Mouse (Mus musculus) liver, adult 2 months (tissue): ENCODE data around the gene Gcgr. TPM values are rescaled to one million over a fixed set of nuclear protein-coding genes. Genes with fewer than 3 reads are reported as not detected.

ENCODE experiments used
- DNase-seq: peaks from one replicate; pipeline ENCODE4 v3.0.0-alpha.2; 2011; ENCODE audit warnings: low read depth, low spot score; ENCODE audit errors: extremely low read depth
- H3K27ac ChIP-seq: fragments of 200-500 bp; replicated peaks from 2 replicates; pipeline ENCODE4 v1.5.1; 2012; ENCODE audit warnings: low read depth, mild to moderate bottlenecking, control low read depth, inconsistent platforms, low read length; ENCODE audit not compliant: insufficient read depth
- H3K27me3 ChIP-seq: fragments of 200-500 bp; 2 replicates; pipeline ENCODE4 v1.6.1; 2012; ENCODE audit warnings: mild to moderate bottlenecking, moderate library complexity, low read length, inconsistent platforms; ENCODE audit not compliant: control insufficient read depth, insufficient read depth
- H3K36me3 ChIP-seq: fragments of 200-500 bp; 2 replicates; pipeline ENCODE4 v1.6.1; 2012; ENCODE audit warnings: low read length, inconsistent platforms; ENCODE audit not compliant: control insufficient read depth, insufficient read depth
- H3K4me1 ChIP-seq: fragments of 200-500 bp; 2 replicates; pipeline ENCODE4 v1.6.1; 2011; ENCODE audit warnings: low read length; ENCODE audit not compliant: control insufficient read depth, insufficient read depth
- H3K4me3 ChIP-seq: fragments of 200-500 bp; 2 replicates; pipeline ENCODE4 v1.5.1; 2011; ENCODE audit warnings: low read depth, mild to moderate bottlenecking, control low read depth, low read length, moderate library complexity; ENCODE audit not compliant: insufficient read depth
- H3K79me2 ChIP-seq: fragments of 200-500 bp; 2 replicates; pipeline ENCODE4 v1.6.1; 2012; ENCODE audit warnings: inconsistent platforms, mild to moderate bottlenecking, low read length, moderate library complexity; ENCODE audit not compliant: control insufficient read depth, insufficient read depth
- H3K9ac ChIP-seq: fragments of 200-500 bp; 2 replicates; pipeline ENCODE4 v1.6.1; 2012; ENCODE audit warnings: low read depth, mild to moderate bottlenecking, control low read depth, inconsistent platforms, low read length
- CTCF ChIP-seq: fragments of 200-500 bp; IDR thresholded peaks from 2 replicates; pipeline ENCODE4 v1.5.1; 2011; ENCODE audit warnings: low read depth, low read length, control low read depth
- POLR2A ChIP-seq: fragments of 200-500 bp; IDR thresholded peaks from 2 replicates; pipeline ENCODE4 v1.6.1; 2011; ENCODE audit warnings: low read length, control low read depth; ENCODE audit not compliant: insufficient read depth; ENCODE audit errors: extremely low read depth
- WGBS: fragments of 180-500 bp; shearing (Covaris S2); methylation state at CpG from one replicate; pipeline ENCODE4 v1.1.7; 2018; 5-methylcytosine and 5-hydroxymethylcytosine counted together
- polyA plus RNA-seq: library from polyadenylated mRNA; depleted of rRNA; stranded (reverse); fragments of >200 nt; gene quantifications from 2 replicates; pipeline ENCODE4 v1.2.3, GENCODE M21; 2012
- total RNA-seq: library from RNA; depleted of rRNA; stranded (reverse); fragments of >200 nt; gene quantifications from 2 replicates; pipeline ENCODE4 v1.2.3, GENCODE M21; 2014

Gcgr gene
- total and polyA plus RNA-seq, 2 experiments: 135 to 561 TPM

DNA sequence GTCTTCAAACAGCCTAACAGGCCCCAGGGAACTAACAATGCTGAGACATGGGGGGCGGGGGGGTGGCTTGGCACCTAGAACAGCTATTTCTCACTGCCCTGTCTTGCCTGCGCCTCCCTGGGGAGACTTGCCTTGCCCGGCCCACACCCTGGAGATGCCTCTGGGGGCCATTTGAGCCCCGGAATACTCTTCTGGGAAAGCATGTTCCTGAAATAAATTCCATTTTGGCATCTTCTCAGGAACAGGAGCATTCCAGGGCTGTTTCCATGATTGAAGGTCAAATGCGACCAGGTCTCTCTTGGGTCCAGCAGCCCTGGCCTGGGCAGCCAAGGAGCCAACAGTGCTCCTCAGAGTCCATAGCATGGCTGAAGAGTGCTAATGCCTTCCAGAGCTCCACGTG is 11.9 kb downstream of the Gcgr start:
- Histone ChIP-seq H3K4me3 (no peak overlapping the region), H3K4me1 (peaks cover 34% of the 10 kb centered on the region), H3K27me3 (no peaks in the 10 kb centered on the region), H3K9ac (no peak overlapping the region; the same call in 1 of the 2 replicates), H3K36me3 (no peaks in the 10 kb centered on the region), H3K79me2 (no peaks in the 10 kb centered on the region; the same call in 1 of the 2 replicates), H3K27ac (no peak overlapping the region; the same call in 1 of the 2 replicates)
- DNase-seq: no peak
- 61% methylated on average over 6 of the region's 6 CpGs for WGBS
- TF ChIP-seq CTCF: no peak
- no peak for TF ChIP-seq POLR2A

DNA sequence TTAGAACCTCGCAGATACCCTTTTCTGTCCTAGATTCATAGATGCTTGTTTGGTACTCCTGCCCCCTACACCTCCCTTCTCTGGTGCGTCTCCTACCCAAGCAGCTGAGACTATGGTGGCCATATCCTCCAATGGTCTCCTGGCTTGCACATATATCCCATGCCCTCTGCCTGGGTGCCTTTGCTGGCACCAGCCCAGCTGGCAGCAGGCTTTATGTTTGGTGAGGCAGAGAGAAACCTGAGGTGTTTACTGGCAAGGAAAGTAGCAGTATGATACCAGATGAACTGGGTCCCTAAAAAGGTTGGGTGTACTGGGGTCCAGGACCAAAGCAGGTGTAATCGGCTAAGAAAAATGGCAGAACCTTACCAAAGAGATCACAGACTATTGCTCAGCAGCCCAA is 15.5 kb downstream of the Gcgr start:
- H3K4me1 ChIP-seq: peaks cover 19% of the 10 kb centered on the region
- WGBS: 91% methylated on average over 3 of the region's 3 CpGs

DNA sequence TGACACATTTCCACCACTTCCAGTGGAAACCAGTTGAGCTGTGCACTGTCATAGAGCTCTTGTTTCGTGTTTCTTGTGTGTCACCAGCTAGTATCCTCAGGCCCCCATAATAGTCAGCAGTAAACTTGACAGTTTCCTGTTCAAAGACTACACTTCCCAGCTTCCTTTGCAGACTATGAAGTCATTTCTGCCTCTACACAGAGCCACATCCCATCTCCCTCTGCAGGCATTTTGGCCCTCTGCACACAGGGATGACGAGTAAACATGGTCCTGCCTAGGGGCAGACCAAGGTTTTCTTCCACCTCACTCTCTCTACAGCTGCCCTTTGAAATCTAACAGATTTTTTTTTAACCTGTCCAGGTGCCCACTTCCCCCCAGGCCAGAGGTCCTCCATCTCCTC is 17.0 kb downstream of the Gcgr start:
- Histone ChIP-seq H3K27me3 (no peaks in the 10 kb centered on the region), H3K36me3 (no peaks in the 10 kb centered on the region), H3K27ac (no peak overlapping the region), H3K9ac (no peak overlapping the region), H3K4me1 (peaks cover 14% of the 10 kb centered on the region), H3K79me2 (no peaks in the 10 kb centered on the region; the same call in 1 of the 2 replicates), H3K4me3 (no peak overlapping the region)
- TF ChIP-seq CTCF (no peak; the same call in 1 of the 2 replicates), POLR2A (no peak)
- WGBS: 38% methylated on average over 2 of the region's 2 CpGs
- DNase-seq: no peak

More for the DNA sequence above, 15.5 kb downstream of the Gcgr start:
- H3K79me2 ChIP-seq: no peaks in the 10 kb centered on the region; the same call in 1 of the 2 replicates
- H3K27ac ChIP-seq: no peak overlapping the region
- DNase-seq: no peak
- H3K4me3 ChIP-seq: no peak overlapping the region
- H3K36me3 ChIP-seq: no peaks in the 10 kb centered on the region
- no peaks in the 10 kb centered on the region for H3K27me3 ChIP-seq
- no peak overlapping the region for H3K9ac ChIP-seq
- TF ChIP-seq CTCF: no peak
- TF ChIP-seq POLR2A: no peak

DNA sequence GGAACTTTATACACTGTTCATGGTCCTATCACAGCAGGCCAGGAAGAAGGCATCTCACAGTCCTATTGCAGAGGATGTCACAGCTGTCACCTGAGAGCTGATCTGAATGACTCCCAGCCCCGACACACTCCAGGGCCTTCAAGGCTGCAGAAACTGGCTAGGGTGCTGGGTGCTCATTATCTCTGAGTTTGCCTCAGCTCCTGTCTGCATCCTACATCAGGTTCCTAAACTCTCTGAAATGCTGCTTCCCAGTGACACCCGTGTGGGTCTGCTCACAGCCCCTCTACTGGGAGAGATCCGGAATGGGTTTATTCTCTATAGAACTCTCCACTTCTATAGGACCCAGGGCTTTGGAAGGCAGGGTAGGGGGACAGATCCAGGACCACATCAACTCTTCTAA is 17.7 kb downstream of the Gcgr start:
- no peaks in the 10 kb centered on the region for H3K36me3 ChIP-seq
- no peak for DNase-seq
- no peak overlapping the region; the same call in 1 of the 2 replicates for H3K27ac ChIP-seq
- no peak overlapping the region; the same call in 1 of the 2 replicates for H3K9ac ChIP-seq
- H3K79me2 ChIP-seq: no peaks in the 10 kb centered on the region; the same call in 1 of the 2 replicates
- H3K4me1 ChIP-seq: peaks cover 14% of the 10 kb centered on the region
- TF ChIP-seq CTCF (no peak), POLR2A (no peak)
- H3K4me3 ChIP-seq: no peak overlapping the region
- H3K27me3 ChIP-seq: no peaks in the 10 kb centered on the region
- WGBS: 66% methylated on average over 3 of the region's 3 CpGs

DNA sequence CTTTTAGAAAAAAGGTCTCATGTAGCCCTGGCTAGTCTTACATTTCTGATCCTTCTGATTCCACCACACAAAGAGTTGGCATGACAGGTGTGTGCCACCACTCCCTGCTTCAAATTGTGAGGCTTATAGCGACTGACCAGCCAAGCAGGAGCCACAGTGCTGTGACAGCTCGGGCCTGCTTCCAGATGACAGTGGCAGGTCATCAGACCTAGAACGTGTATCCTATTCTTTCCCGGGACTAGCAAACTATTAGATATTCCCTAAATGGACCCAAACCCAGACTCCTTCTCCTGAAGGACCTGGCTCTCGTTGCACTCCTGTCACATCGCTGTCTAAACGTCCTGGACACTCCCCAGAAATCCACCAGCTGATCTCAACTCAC is 18.3 kb downstream of the Gcgr start:
- Histone ChIP-seq H3K27me3 (no peaks in the 10 kb centered on the region), H3K79me2 (no peaks in the 10 kb centered on the region; the same call in 1 of the 2 replicates), H3K27ac (peak overlapping the region; percentile 98), H3K4me3 (peak overlapping the region; percentile 97), H3K4me1 (peaks cover 14% of the 10 kb centered on the region), H3K9ac (peak overlapping the region; percentile 99), H3K36me3 (no peaks in the 10 kb centered on the region)
- WGBS: under 1% methylated on average over 7 of the region's 7 CpGs
- no peak for TF ChIP-seq CTCF
- no peak for TF ChIP-seq POLR2A
- no peak for DNase-seq

DNA sequence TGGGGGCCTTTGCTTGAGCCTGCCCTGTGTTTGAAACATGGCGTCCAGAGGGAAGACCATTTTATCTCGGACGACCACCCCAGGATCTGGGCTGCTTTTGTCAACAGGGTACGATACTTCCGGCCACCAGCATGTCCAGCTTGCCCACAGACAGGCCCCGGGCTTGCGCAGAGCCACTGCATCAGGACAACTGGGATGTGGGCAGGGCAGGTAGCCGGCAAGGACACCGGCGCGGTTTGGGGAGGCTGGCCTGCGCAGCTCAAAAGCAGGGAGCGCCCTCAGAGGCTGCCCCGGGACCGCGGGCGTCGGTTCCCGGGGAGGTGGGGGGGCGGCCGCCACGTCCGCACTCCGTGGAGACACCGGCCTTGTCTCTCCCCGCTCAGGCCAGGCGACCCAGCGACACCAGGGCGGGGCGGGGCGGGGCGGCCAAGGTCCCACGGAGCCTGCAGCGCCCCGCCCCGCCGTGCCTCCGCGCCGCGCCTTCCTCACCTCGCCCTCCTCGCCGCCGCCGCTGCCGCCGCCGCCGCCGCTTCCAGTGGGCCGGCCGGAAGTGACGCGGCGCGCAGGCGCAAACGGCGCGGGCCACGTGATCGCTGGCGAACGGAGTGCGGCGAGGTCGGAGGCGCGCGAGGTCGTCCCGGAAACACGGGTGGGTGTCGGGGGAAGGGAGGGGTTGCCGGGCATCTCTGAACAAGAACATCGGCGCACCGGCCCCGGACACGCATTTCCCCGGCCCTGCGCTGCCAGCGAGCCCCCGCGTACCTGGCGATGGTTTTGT is 18.9 kb downstream of the Gcgr start, which contains the start of gene Mcrip1:
TSS of gene Mcrip1 (minus strand) at position 560 of the 778 bp plus-strand sequence.
- DNase-seq: no peak
- Histone ChIP-seq H3K79me2 (no peaks in the 10 kb centered on the region; the same call in 1 of the 2 replicates), H3K36me3 (no peaks in the 10 kb centered on the region), H3K27ac (peak within 1 kb of the TSS; percentile 98), H3K4me3 (peak within 1 kb of the TSS; percentile 97), H3K27me3 (no peaks in the 10 kb centered on the region), H3K4me1 (peaks cover 14% of the 10 kb centered on the region), H3K9ac (peak within 1 kb of the TSS; percentile 99)
- under 1% methylated on average over 75 of the region's 87 CpGs for WGBS
- TF ChIP-seq POLR2A (peak; percentile 70), CTCF (no peak)
